Mouse (Mus musculus): ENCODE data around the gene Gpr162. TPM values are rescaled to one million over a fixed set of nuclear protein-coding genes. Genes with fewer than 3 reads are reported as not detected.

Gene Gpr162
- polyA plus RNA-seq, 1 experiment from 2014 or later = 0.14 TPM

DNA sequence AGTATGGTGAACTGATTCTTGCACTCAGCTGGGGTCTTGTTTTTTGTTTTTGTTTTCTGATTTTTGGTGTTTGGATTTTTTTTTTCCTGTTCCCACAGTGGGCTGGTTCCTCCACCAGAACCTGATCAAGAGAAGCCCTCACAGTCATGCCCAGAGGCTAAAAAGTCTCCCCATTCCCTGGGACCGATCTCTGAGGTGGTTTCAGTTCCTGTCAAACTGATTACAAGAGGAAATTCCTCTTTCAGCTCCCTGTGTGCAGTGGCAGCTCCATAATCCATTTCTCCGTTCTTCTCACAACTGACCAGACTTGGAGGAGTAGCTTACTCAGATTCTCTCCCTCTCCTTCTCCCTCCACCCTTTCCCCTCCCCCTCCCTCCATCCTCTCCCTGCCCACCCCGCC lies 10.6 kb upstream of the Gpr162 start:
- 24% methylated on average over 2 of the region's 3 CpGs for WGBS (ENCODE audit: insufficient replicate concordance)
- no peaks in the 10 kb centered on the region for H3K4me1 ChIP-seq (replicated peaks)
- DNase-seq (no peak), ATAC-seq (ENCODE audit: low read depth) (no peak)
- no peak overlapping the region for H3K27ac ChIP-seq
- H3K9ac ChIP-seq = no peak overlapping the region
- H3K4me2 ChIP-seq = no peak overlapping the region
- no peaks in the 10 kb centered on the region for H3K27me3 ChIP-seq
- no peaks in the 10 kb centered on the region for H3K9me3 ChIP-seq (replicated peaks)
- no peaks in the 10 kb centered on the region for H3K36me3 ChIP-seq
- H3K4me3 ChIP-seq (replicated peaks) = no peak overlapping the region

- peaks cover 13% of the 10 kb centered on the region for H3K4me1 ChIP-seq (replicated peaks)
- 56% methylated on average over 6 of the region's 7 CpGs for WGBS (ENCODE audit: insufficient replicate concordance)
- no peak overlapping the region for H3K4me2 ChIP-seq
- no peak for DNase-seq
- no peak overlapping the region for H3K9ac ChIP-seq
- no peak overlapping the region for H3K4me3 ChIP-seq (replicated peaks)
- peaks cover 59% of the 10 kb centered on the region for H3K27me3 ChIP-seq
- no peaks in the 10 kb centered on the region for H3K9me3 ChIP-seq (replicated peaks)
- H3K36me3 ChIP-seq = no peaks in the 10 kb centered on the region
- H3K27ac ChIP-seq = no peak overlapping the region
- no peak for ATAC-seq (ENCODE audit: low read depth)
These were observed 2.8 kb upstream of the Gpr162 start for GRCm38 (mm10) chr6:124866560-124866959.

DNA sequence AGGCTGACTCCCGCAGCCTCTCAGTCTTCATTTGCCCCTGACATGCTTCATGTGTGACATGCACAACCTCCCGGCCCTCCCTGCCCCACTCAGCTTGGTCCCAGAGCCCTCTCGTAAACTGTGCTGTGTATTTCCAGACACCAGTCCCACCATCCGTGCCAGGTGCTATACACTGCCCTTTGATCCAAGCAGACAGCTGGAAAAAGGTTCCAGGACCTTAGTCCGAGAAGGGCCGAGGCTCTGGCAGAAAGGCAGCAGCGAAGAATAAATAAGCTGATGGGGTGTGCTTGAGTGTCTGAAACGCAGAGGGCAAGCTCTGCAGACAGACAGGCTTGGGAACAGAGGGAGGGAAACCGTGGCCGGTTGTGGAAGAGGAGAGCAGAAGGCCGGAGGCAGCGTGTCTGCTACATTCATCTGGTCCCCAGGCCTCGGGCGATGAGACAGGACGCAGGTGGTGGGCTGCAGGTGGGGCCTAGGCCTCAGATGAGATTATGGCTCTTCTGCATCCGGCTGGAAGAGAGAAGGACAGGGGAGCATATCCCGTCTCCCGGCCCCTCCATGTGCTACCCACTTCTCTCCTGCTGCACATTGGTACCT lies 2.1 kb upstream of the Gpr162 start:
- 67% methylated on average over 18 of the region's 18 CpGs for WGBS (ENCODE audit: insufficient replicate concordance)

DNA sequence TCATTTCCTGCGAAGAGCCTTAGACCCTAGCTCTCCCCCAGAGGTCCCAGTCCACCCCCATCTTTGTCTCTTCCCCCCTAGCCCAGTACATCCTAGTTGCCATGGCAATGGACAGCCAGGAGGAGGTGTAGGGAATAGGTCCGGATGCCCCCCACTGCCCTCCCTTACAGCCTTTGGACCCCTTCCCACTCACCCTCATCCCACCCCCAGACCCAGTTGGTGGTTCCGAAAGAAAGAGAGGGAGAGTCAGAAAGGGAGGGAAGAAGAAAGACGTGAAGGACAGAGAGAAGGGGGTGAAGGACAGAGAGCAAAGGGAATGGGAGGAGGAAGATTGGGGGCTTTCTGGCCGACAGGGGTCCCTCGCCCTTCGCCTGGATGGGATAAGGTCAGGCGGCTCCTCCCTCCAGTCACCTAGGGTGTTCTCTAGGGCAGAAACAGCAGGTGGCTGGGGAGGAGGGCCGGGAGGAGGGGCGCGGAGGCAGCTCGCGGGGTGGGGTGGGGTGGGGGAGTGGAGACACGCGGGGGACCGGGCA lies 592 bp downstream of the Gpr162 start:
- Histone ChIP-seq H3K4me1 (replicated peaks) (peaks cover 13% of the 10 kb centered on the region), H3K4me3 (replicated peaks) (peak overlapping the region; percentile 48), H3K27me3 (peaks cover 93% of the 10 kb centered on the region), H3K36me3 (no peaks in the 10 kb centered on the region), H3K9ac (no peak overlapping the region), H3K4me2 (peak overlapping the region; percentile 64), H3K27ac (no peak overlapping the region), H3K9me3 (replicated peaks) (no peaks in the 10 kb centered on the region)
- DNase-seq (no peak), ATAC-seq (ENCODE audit: low read depth) (no peak)
- 1% methylated on average over 13 of the region's 16 CpGs for WGBS (ENCODE audit: insufficient replicate concordance)

More for the DNA sequence above, 2.1 kb upstream of the Gpr162 start:
- H3K27me3 ChIP-seq = peaks cover 66% of the 10 kb centered on the region
- H3K9me3 ChIP-seq (replicated peaks) = no peaks in the 10 kb centered on the region
- H3K27ac ChIP-seq = no peak overlapping the region
- H3K36me3 ChIP-seq = no peaks in the 10 kb centered on the region
- H3K4me2 ChIP-seq = no peak overlapping the region
- H3K4me1 ChIP-seq (replicated peaks) = peaks cover 13% of the 10 kb centered on the region
- H3K4me3 ChIP-seq (replicated peaks) = no peak overlapping the region
- no peak for ATAC-seq (ENCODE audit: low read depth)
- no peak overlapping the region for H3K9ac ChIP-seq
- no peak for DNase-seq

- no peak for ATAC-seq (ENCODE audit: low read depth)
- H3K4me1 ChIP-seq (replicated peaks) = peaks cover 13% of the 10 kb centered on the region
- whole genome bisulfite sequencing (ENCODE audit: insufficient replicate concordance) = 10% methylated on average over 8 of the region's 8 CpGs
- 0 out of 2 replicates have a peak overlapping the region, but pooled peaks have one; percentile 64 for H3K4me2 ChIP-seq
- H3K36me3 ChIP-seq = no peaks in the 10 kb centered on the region
- H3K9me3 ChIP-seq (replicated peaks) = no peaks in the 10 kb centered on the region
- no peak overlapping the region for H3K27ac ChIP-seq
- H3K27me3 ChIP-seq = peaks cover 96% of the 10 kb centered on the region
- DNase-seq = no peak
- H3K9ac ChIP-seq = no peak overlapping the region
- no peak overlapping the region for H3K4me3 ChIP-seq (replicated peaks)
These were observed 1.2 kb downstream of the Gpr162 start for GRCm38 (mm10) chr6:124862406-124863124.

DNA sequence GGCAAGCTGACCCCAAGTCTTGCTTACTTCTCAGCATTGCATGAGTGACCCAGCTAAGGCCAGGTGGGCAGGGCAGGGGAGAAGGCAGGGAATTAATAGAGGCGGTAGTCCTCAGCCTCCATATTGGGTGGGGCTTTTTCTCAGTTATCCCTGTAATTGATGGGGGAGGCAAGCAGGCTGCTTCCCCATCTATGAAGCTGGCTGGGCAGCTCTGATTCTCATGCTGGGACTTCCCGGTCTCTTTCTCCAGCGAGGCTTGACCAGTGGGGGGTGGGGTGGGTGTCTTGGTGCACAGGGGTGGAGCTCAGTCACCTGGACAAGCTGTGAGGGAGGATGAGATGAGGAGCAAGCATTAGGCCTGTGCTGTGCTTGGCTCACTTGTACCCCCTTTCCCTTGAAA lies 2.0 kb downstream of the Gpr162 start:
- no peak overlapping the region for H3K4me3 ChIP-seq (replicated peaks)
- 25% methylated on average over 3 of the region's 3 CpGs for whole genome bisulfite sequencing (ENCODE audit: insufficient replicate concordance)
- no peak overlapping the region for H3K4me2 ChIP-seq
- H3K4me1 ChIP-seq (replicated peaks) = peaks cover 17% of the 10 kb centered on the region
- no peak for ATAC-seq (ENCODE audit: low read depth)
- no peak for DNase-seq
- H3K9ac ChIP-seq = no peak overlapping the region
- no peaks in the 10 kb centered on the region for H3K36me3 ChIP-seq
- no peaks in the 10 kb centered on the region for H3K9me3 ChIP-seq (replicated peaks)
- peaks cover 98% of the 10 kb centered on the region for H3K27me3 ChIP-seq
- no peak overlapping the region for H3K27ac ChIP-seq

DNA sequence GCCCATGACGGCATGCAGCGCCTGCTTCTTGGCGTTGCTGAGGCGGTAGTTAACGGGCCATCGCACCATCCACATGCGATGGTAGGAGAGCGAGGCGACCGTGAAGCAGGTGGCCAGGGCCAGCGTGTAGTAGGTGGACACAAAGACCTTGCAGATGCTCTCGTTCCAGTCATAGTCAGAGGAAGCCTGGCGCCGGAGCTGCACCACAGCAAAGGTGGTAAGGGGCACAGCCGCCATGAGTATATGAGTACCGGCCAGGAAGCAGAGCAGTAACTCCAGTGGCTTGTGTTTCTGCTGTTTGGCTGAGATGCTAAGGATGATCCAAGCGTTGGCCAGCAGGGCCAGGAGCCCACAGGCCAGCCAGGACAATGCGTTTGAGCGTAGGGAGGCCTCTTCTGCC lies 2.5 kb downstream of the Gpr162 start:
- H3K4me3 ChIP-seq (replicated peaks) = no peak overlapping the region
- DNase-seq (no peak), ATAC-seq (ENCODE audit: low read depth) (no peak)
- H3K4me2 ChIP-seq = no peak overlapping the region
- H3K4me1 ChIP-seq (replicated peaks) = peaks cover 22% of the 10 kb centered on the region
- H3K27me3 ChIP-seq = peaks cover 100% of the 10 kb centered on the region
- 74% methylated on average over 19 of the region's 19 CpGs for WGBS (ENCODE audit: insufficient replicate concordance)
- no peak overlapping the region for H3K9ac ChIP-seq
- H3K36me3 ChIP-seq = no peaks in the 10 kb centered on the region
- H3K9me3 ChIP-seq (replicated peaks) = no peaks in the 10 kb centered on the region
- no peak overlapping the region for H3K27ac ChIP-seq

DNA sequence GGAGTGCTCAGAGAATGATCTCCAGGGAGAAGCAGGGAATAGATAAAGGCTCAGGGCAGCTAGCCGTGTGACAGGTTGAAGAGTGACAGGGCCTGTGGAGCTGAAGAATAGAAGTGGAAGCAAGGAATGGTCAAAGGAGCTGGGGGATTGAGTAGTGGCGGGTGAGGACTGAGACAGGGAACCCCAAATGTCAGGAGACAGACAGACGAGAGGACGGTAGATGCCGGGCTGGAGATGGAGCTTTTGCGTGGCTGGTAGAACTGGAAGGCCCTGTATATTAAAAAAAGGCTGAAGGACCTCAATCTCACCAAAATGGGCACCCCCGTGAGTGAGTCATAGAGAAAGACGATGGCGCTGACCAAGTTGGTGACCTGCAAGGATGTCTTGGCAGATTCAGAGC lies 3.3 kb downstream of the Gpr162 start:
- Histone ChIP-seq H3K27me3 (peaks cover 100% of the 10 kb centered on the region), H3K4me1 (replicated peaks) (peaks cover 22% of the 10 kb centered on the region), H3K27ac (no peak overlapping the region), H3K4me2 (no peak overlapping the region), H3K9ac (no peak overlapping the region), H3K36me3 (no peaks in the 10 kb centered on the region), H3K9me3 (replicated peaks) (no peaks in the 10 kb centered on the region), H3K4me3 (replicated peaks) (no peak overlapping the region)
- ATAC-seq (ENCODE audit: low read depth) = no peak
- DNase-seq = no peak
- 75% methylated on average over 9 of the region's 9 CpGs for WGBS (ENCODE audit: insufficient replicate concordance)

GRCm38 (mm10) chr6:124859725-124860124 lies 4.1 kb downstream of the Gpr162 start:
- Histone ChIP-seq H3K4me2 (no peak overlapping the region), H3K4me1 (replicated peaks) (peaks cover 22% of the 10 kb centered on the region), H3K9ac (no peak overlapping the region), H3K4me3 (replicated peaks) (no peak overlapping the region), H3K9me3 (replicated peaks) (no peaks in the 10 kb centered on the region), H3K27ac (no peak overlapping the region), H3K36me3 (no peaks in the 10 kb centered on the region), H3K27me3 (peaks cover 99% of the 10 kb centered on the region)
- DNase-seq (peak; percentile 53), ATAC-seq (ENCODE audit: low read depth) (peak; percentile 24)
- 5% methylated on average over 12 of the region's 12 CpGs for WGBS (ENCODE audit: insufficient replicate concordance)

- no peak overlapping the region for H3K4me2 ChIP-seq
- peaks cover 96% of the 10 kb centered on the region for H3K27me3 ChIP-seq
- peaks cover 16% of the 10 kb centered on the region for H3K4me1 ChIP-seq (replicated peaks)
- no peak for DNase-seq
- no peak overlapping the region for H3K4me3 ChIP-seq (replicated peaks)
- no peak for ATAC-seq (ENCODE audit: low read depth)
- 61% methylated on average over 28 of the region's 28 CpGs for WGBS (ENCODE audit: insufficient replicate concordance)
- no peak overlapping the region for H3K9ac ChIP-seq
- H3K36me3 ChIP-seq = no peaks in the 10 kb centered on the region
- H3K27ac ChIP-seq = no peak overlapping the region
- H3K9me3 ChIP-seq (replicated peaks) = no peaks in the 10 kb centered on the region
These were observed 5.0 kb downstream of the Gpr162 start for GRCm38 (mm10) chr6:124858561-124859318.

GRCm38 (mm10) chr6:124857840-124858530 lies 5.8 kb downstream of the Gpr162 start:
- 24% methylated on average over 26 of the region's 26 CpGs for WGBS (ENCODE audit: insufficient replicate concordance)
- DNase-seq (no peak), ATAC-seq (ENCODE audit: low read depth) (no peak)
- Histone ChIP-seq H3K27me3 (peaks cover 91% of the 10 kb centered on the region), H3K9me3 (replicated peaks) (no peaks in the 10 kb centered on the region), H3K27ac (no peak overlapping the region), H3K4me1 (replicated peaks) (peaks cover 10% of the 10 kb centered on the region), H3K4me2 (peak overlapping the region; percentile 73), H3K36me3 (no peaks in the 10 kb centered on the region), H3K4me3 (replicated peaks) (peak overlapping the region; percentile 60; the same call in 1 of the 2 replicates), H3K9ac (no peak overlapping the region)

All from liver, embryonic 13.5 days (tissue).